Mouse (Mus musculus): Measurements from ENCODE around the gene Krt79. TPM values are rescaled to one million over a fixed set of nuclear protein-coding genes. Genes with fewer than 3 reads are reported as not detected.

The Krt79 gene
- polyA plus RNA-seq, 1 experiment from 2014 or later, result 0.45 TPM

DNA sequence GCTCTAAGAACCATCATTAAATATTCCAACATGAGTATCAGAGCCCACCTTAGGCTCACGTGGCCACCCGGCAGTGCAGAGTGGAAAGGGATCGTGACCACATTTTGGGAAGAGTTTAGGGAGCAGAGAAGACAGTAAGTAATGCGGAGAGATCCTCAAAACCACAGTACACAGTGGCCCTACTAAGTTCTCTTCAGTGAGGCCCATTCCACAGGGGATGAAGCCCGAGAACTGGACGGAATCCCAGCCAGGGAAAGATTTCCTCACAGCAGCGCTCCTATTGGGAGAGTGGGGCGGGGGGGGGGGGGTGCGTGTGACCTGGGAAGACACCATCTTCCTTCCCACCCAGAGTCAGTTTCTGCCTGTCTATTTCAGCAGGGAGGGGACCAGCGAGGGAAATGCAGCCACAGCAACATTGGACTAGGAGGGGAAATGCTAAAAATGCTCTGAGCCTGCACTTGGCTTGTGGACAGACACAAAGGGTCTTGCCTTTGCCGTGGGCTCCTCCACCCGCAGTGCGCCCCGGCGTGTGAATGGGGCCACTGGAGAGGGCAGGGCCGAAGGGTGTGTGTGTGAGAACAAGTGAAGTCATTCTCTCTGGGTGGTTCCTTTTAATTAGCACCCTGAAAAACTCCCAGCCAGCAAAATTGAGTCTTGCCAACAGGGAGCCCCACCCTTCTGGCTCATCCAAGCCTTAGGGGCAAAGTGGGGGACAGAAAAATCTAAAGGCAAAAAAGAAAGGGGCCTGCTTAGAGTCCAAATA, 34.1 kb upstream of the Krt79 start:
- peak overlapping the region; percentile 5; the same call in 1 of the 2 replicates for H3K9ac ChIP-seq
- H3K9me3 ChIP-seq, result no peaks in the 10 kb centered on the region
- peaks cover 28% of the 10 kb centered on the region for H3K27me3 ChIP-seq (replicated peaks)
- no peak for ATAC-seq (ENCODE audit: extremely low read depth, insufficient number of reproducible peaks, low FRiP score, low TSS enrichment)
- no peaks in the 10 kb centered on the region for H3K36me3 ChIP-seq
- H3K4me1 ChIP-seq, result peaks cover 34% of the 10 kb centered on the region
- WGBS, result 51% methylated on average over 16 of the region's 16 CpGs
- H3K4me2 ChIP-seq, result no peak overlapping the region; the same call in 1 of the 2 replicates
- H3K27ac ChIP-seq (replicated peaks), result no peak overlapping the region
- H3K4me3 ChIP-seq, result no peak overlapping the region

DNA sequence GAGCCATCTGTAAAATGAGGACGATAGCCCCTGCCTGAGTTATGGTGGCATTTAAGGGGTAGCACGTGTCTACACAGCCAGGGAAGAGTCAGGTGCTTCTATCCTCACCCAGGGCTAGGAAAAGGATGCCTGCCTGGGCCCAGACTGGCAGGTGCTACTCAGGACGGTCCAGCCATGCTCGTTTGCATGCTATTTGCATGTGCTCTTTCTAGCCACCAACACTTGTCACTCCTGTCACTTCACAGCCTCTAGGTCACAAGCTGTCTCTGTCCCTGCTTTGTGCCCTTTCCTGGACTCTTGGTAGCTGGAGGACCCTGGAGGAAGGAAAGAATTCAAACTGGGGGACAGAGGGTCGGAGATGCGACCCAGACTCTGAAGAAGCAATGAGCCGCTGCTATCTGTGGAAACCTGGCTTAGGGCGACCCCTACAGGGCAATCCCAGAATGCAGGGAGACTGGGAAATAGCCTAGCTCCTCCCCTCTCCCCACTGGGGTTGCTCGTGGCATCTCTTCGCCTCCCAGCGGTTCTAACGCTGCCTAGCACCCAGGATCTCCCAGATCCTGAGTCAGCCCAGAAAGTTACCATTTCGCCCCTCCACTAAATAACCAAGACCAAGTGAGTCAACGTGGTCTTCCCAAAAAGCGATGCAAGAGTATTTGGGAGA, 33.4 kb upstream of the Krt79 start:
- no peaks in the 10 kb centered on the region for H3K36me3 ChIP-seq
- no peaks in the 10 kb centered on the region for H3K9me3 ChIP-seq
- H3K4me2 ChIP-seq, result no peak overlapping the region; the same call in 1 of the 2 replicates
- H3K4me1 ChIP-seq, result peaks cover 34% of the 10 kb centered on the region
- H3K27ac ChIP-seq (replicated peaks), result no peak overlapping the region
- H3K27me3 ChIP-seq (replicated peaks), result peaks cover 28% of the 10 kb centered on the region
- ATAC-seq (ENCODE audit: extremely low read depth, insufficient number of reproducible peaks, low FRiP score, low TSS enrichment), result no peak
- H3K9ac ChIP-seq, result no peak overlapping the region
- H3K4me3 ChIP-seq, result no peak overlapping the region
- 12% methylated on average over 15 of the region's 15 CpGs for WGBS

GRCm38 (mm10) chr15:101970536-101970935, 30.4 kb upstream of the Krt79 start:
- no peak overlapping the region for H3K4me3 ChIP-seq
- peaks cover 7% of the 10 kb centered on the region; the same call in 1 of the 2 replicates for H3K4me1 ChIP-seq
- no peak overlapping the region for H3K9ac ChIP-seq
- WGBS, result 5% methylated on average over 3 of the region's 6 CpGs
- no peak overlapping the region for H3K4me2 ChIP-seq
- no peak overlapping the region for H3K27ac ChIP-seq (replicated peaks)
- H3K27me3 ChIP-seq (replicated peaks), result peaks cover 28% of the 10 kb centered on the region
- no peak for ATAC-seq (ENCODE audit: extremely low read depth, insufficient number of reproducible peaks, low FRiP score, low TSS enrichment)
- no peaks in the 10 kb centered on the region for H3K9me3 ChIP-seq
- H3K36me3 ChIP-seq, result no peaks in the 10 kb centered on the region

DNA sequence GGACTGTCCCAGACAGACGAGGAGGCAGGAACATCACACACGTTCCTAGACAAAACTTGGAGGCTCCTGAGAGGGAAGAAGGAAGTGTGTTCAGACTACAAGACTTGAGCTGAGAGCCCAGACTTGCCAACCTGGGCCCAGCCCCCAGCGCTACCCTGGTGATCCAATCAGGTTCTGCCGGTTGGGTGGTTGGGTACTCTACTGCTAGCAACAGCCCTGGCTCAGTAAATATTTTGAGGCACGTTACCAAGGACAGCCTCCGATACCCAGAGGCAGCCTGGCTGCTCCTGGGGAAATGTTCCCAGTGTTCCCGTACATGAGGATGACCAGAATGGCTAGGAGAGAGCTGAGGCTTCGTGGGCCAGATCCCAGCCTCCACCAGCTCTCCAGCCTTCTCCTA, 26.7 kb upstream of the Krt79 start:
- Histone ChIP-seq H3K27ac (replicated peaks) (no peak overlapping the region), H3K4me3 (no peak overlapping the region), H3K27me3 (replicated peaks) (peaks cover 8% of the 10 kb centered on the region), H3K4me2 (no peak overlapping the region), H3K9ac (no peak overlapping the region), H3K4me1 (no peaks in the 10 kb centered on the region), H3K9me3 (no peaks in the 10 kb centered on the region), H3K36me3 (no peaks in the 10 kb centered on the region)
- no peak for ATAC-seq (ENCODE audit: extremely low read depth, insufficient number of reproducible peaks, low FRiP score, low TSS enrichment)
- 62% methylated on average over 8 of the region's 8 CpGs for WGBS

GRCm38 (mm10) chr15:101958891-101959290, 18.8 kb upstream of the Krt79 start:
- Histone ChIP-seq H3K27me3 (replicated peaks) (peaks cover 13% of the 10 kb centered on the region; the same call in 1 of the 2 replicates), H3K4me2 (no peak overlapping the region), H3K27ac (replicated peaks) (no peak overlapping the region), H3K9ac (no peak overlapping the region), H3K4me3 (no peak overlapping the region), H3K4me1 (no peaks in the 10 kb centered on the region), H3K36me3 (no peaks in the 10 kb centered on the region), H3K9me3 (no peaks in the 10 kb centered on the region)
- WGBS, result 82% methylated on average over 3 of the region's 3 CpGs
- ATAC-seq (ENCODE audit: extremely low read depth, insufficient number of reproducible peaks, low FRiP score, low TSS enrichment), result no peak

GRCm38 (mm10) chr15:101954187-101954586, 14.1 kb upstream of the Krt79 start, which contains the start of gene Krt78:
TSS of gene Krt78 (minus strand) at chr15:101954287.
- Histone ChIP-seq H3K4me3 (no peak within 1 kb of the TSS), H3K9ac (no peak within 1 kb of the TSS), H3K4me1 (no peaks in the 10 kb centered on the region), H3K36me3 (no peaks in the 10 kb centered on the region), H3K27me3 (replicated peaks) (peaks cover 32% of the 10 kb centered on the region), H3K4me2 (no peak within 1 kb of the TSS), H3K27ac (replicated peaks) (no peak within 1 kb of the TSS), H3K9me3 (no peaks in the 10 kb centered on the region)
- 67% methylated on average over 9 of the region's 9 CpGs for WGBS
- no peak for ATAC-seq (ENCODE audit: extremely low read depth, insufficient number of reproducible peaks, low FRiP score, low TSS enrichment)

DNA sequence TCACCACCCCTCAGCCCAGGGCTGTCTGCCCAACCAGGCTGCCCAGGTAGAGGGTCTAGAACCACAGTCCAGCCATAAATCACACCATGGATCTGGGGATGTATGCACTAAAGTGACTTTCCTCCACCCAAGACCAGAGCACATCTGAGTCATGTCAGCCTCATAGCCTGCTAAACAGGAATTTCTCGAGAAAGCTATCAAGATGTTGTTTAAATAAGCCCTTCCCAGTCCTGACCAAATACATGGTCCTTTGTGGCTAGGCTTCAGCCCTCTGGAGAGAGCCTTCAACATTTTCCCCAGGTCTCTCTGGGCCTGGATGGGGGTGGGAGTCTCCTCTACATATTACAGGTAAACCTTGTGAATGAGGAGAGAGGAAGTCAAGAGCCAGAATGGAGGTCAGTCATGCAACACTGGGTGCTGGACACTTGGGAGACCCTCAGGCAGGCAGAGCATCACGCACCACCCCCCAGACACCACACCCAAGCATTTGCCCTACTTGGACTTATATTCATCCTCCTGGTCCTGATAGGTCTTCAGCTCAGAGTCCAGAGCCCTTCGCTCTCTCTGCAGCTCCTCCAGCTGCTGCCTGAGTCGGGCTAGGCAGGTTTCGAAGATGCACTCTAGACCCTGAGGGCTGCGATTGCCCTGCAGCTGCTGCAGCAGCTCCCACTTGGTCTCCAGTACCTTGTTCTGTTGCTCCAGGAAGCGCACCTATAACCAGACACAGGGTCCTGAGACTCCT, 12.8 kb upstream of the Krt79 start:
- WGBS, result 73% methylated on average over 7 of the region's 7 CpGs
- no peak overlapping the region for H3K4me3 ChIP-seq
- no peak overlapping the region for H3K9ac ChIP-seq
- no peak for ATAC-seq (ENCODE audit: extremely low read depth, insufficient number of reproducible peaks, low FRiP score, low TSS enrichment)
- no peak overlapping the region for H3K4me2 ChIP-seq
- H3K27me3 ChIP-seq (replicated peaks), result peaks cover 35% of the 10 kb centered on the region
- no peak overlapping the region for H3K27ac ChIP-seq (replicated peaks)
- no peaks in the 10 kb centered on the region for H3K4me1 ChIP-seq
- no peaks in the 10 kb centered on the region for H3K36me3 ChIP-seq
- H3K9me3 ChIP-seq, result no peaks in the 10 kb centered on the region

DNA sequence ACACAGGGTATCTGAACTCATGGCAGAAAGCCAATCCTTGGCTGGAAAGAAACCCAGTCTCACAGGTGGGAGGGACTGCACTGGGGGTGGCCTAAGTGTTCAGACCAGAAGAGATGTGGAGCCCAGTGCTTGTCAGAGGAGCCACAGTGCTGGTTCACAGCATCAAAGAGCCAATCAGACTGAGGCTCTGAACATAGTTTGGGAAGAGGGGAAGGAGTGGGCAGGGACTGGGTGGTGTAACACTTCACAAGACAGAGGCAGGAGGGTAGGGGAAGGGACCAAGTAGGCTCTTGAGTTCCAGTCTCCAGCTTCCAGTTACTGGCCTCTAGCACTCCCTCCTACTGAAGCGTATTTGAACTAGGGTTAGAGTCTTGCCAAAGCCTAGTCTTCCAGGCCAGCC, 5.3 kb upstream of the Krt79 start:
- H3K9me3 ChIP-seq, result no peaks in the 10 kb centered on the region
- no peak overlapping the region for H3K4me3 ChIP-seq
- H3K4me1 ChIP-seq, result peaks cover 39% of the 10 kb centered on the region
- no peak for ATAC-seq (ENCODE audit: extremely low read depth, insufficient number of reproducible peaks, low FRiP score, low TSS enrichment)
- H3K27me3 ChIP-seq (replicated peaks), result 0 out of 2 replicates have a peak, but pooled peaks cover 5% of the 10 kb centered on the region
- no peak overlapping the region for H3K4me2 ChIP-seq
- H3K36me3 ChIP-seq, result no peaks in the 10 kb centered on the region
- H3K27ac ChIP-seq (replicated peaks), result no peak overlapping the region
- H3K9ac ChIP-seq, result no peak overlapping the region
- WGBS, result 80% methylated on average over 1 of the region's 1 CpGs

DNA sequence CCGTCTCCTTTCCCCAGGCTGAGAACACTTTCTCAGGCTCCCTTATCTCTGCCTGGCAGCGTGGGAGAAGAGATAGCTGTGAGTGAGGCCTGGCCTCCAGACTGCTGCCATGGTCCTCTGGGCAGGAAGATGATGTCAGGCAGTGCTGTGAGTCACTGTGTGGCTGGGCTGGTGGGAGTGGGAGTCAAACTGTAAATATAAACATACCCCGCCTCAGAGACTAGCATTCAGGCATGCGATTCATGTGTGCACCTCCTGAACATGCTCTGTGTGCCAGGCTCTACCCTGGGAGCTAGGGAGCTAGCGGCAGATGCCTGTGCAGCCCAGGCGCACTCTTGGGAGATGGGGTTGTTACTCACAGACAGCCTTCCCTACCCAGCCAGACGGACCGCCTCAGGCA, 1.8 kb upstream of the Krt79 start:
- Histone ChIP-seq H3K4me3 (no peak overlapping the region), H3K9me3 (no peaks in the 10 kb centered on the region), H3K9ac (no peak overlapping the region), H3K27ac (replicated peaks) (peak overlapping the region; percentile 48), H3K36me3 (no peaks in the 10 kb centered on the region), H3K4me2 (no peak overlapping the region), H3K27me3 (replicated peaks) (no peaks in the 10 kb centered on the region), H3K4me1 (peaks cover 53% of the 10 kb centered on the region)
- 30% methylated on average over 8 of the region's 8 CpGs for WGBS
- peak; percentile 24; the same call in 1 of the 2 replicates for ATAC-seq (ENCODE audit: extremely low read depth, insufficient number of reproducible peaks, low FRiP score, low TSS enrichment)

GRCm38 (mm10) chr15:101938600-101939308, 1.4 kb downstream of the Krt79 start:
- H3K36me3 ChIP-seq, result no peaks in the 10 kb centered on the region
- H3K4me1 ChIP-seq, result peaks cover 41% of the 10 kb centered on the region
- ATAC-seq (ENCODE audit: extremely low read depth, insufficient number of reproducible peaks, low FRiP score, low TSS enrichment), result no peak
- 61% methylated on average over 9 of the region's 9 CpGs for WGBS
- no peak overlapping the region for H3K4me3 ChIP-seq
- H3K27me3 ChIP-seq (replicated peaks), result 0 out of 2 replicates have a peak, but pooled peaks cover 3% of the 10 kb centered on the region
- no peak overlapping the region for H3K27ac ChIP-seq (replicated peaks)
- H3K4me2 ChIP-seq, result no peak overlapping the region
- no peak overlapping the region for H3K9ac ChIP-seq
- no peaks in the 10 kb centered on the region for H3K9me3 ChIP-seq

GRCm38 (mm10) chr15:101933024-101933423, 7.1 kb downstream of the Krt79 start:
- H3K9me3 ChIP-seq, result no peaks in the 10 kb centered on the region
- H3K27ac ChIP-seq (replicated peaks), result no peak overlapping the region
- H3K9ac ChIP-seq, result no peak overlapping the region
- no peak for ATAC-seq (ENCODE audit: extremely low read depth, insufficient number of reproducible peaks, low FRiP score, low TSS enrichment)
- peaks cover 19% of the 10 kb centered on the region for H3K4me1 ChIP-seq
- 65% methylated on average over 6 of the region's 6 CpGs for WGBS
- peaks cover 49% of the 10 kb centered on the region for H3K27me3 ChIP-seq (replicated peaks)
- H3K36me3 ChIP-seq, result no peaks in the 10 kb centered on the region
- H3K4me2 ChIP-seq, result no peak overlapping the region
- no peak overlapping the region for H3K4me3 ChIP-seq

Data from heart, embryonic 13.5 days (tissue).